9 mouse cellular contexts compared by ENCODE assay signal in genomic region chr12:69158366-69158764, GRCm38 (mm10). TPM values are rescaled to one million over a fixed set of nuclear protein-coding genes. Genes with fewer than 3 reads are reported as not detected.
DNase-seq lines count a peak whose midpoint lies in the region; ATAC-seq and TF ChIP-seq lines count a peak whose summit lies in the region.
"Had no signal": no experiment of that assay in that cellular context is flagged by ENCODE, and none has a peak within 500 bp of the region (broad histone marks: within the 10 kb centered on the region; RNA-seq: fewer than 3 reads in every experiment).

No protein-coding gene starts in this region.

- H3K9ac ChIP-seq in heart, embryonic 11.5 days (ENCODE audit: low read depth, low read length) = peak overlapping the region; percentile 95
- peak overlapping the region; percentile 84 for H3K9ac ChIP-seq in forebrain, embryonic 16.5 days (replicated peaks; ENCODE audit: low read depth, low read length)

- peak overlapping the region; percentile 79 for H3K4me3 ChIP-seq in heart, embryonic 11.5 days (ENCODE audit: low read depth, low read length)
- H3K4me3 ChIP-seq in G1E (ENCODE audit: low read depth, low read length) = peak overlapping the region; percentile 78
- H3K4me3 ChIP-seq in forebrain, embryonic 16.5 days (replicated peaks; ENCODE audit: low read length) = peak overlapping the region; percentile 73
- H3K4me3 ChIP-seq in megakaryocyte, embryonic 14.5 days (replicated peaks) = peak overlapping the region; percentile 96

- peaks cover 18% of the 10 kb centered on the region for H3K36me3 ChIP-seq in heart, embryonic 11.5 days (ENCODE audit: control insufficient read depth, insufficient read depth, low read length)
- H3K36me3 ChIP-seq in G1E (replicated peaks) = peaks cover 35% of the 10 kb centered on the region
- peaks cover 13% of the 10 kb centered on the region for H3K36me3 ChIP-seq in forebrain, embryonic 16.5 days (ENCODE audit: control insufficient read depth, insufficient read depth)
- H3K36me3 ChIP-seq in megakaryocyte, embryonic 14.5 days (replicated peaks; ENCODE audit: low read length) = peaks cover 27% of the 10 kb centered on the region

- peak; percentile 4; the same call in 1 of the 2 replicates for ATAC-seq in heart, embryonic 11.5 days (replicated peaks; ENCODE audit: insufficient number of reproducible peaks, low FRiP score, low TSS enrichment)
- no peak; the same call in 1 of the 2 replicates for ATAC-seq in G1E (ENCODE audit: extremely low read depth, insufficient number of reproducible peaks, low FRiP score, poor library complexity, severe bottlenecking)
- no peak for ATAC-seq in forebrain, embryonic 16.5 days

- under 1% methylated on average over 19 of the region's 19 CpGs for WGBS in heart, embryonic 11.5 days (ENCODE audit: insufficient replicate concordance)
- WGBS in forebrain, embryonic 16.5 days = under 1% methylated on average over 19 of the region's 19 CpGs

- no peaks in the 10 kb centered on the region for H3K27me3 ChIP-seq in heart, embryonic 11.5 days (ENCODE audit: control insufficient read depth, insufficient read depth, low read length)
- no peaks in the 10 kb centered on the region for H3K27me3 ChIP-seq in G1E (ENCODE audit: insufficient read depth, low read length)
- no peaks in the 10 kb centered on the region for H3K27me3 ChIP-seq in forebrain, embryonic 16.5 days (replicated peaks; ENCODE audit: control insufficient read depth, insufficient read depth, low read length)
- H3K27me3 ChIP-seq in megakaryocyte, embryonic 14.5 days (replicated peaks) = no peaks in the 10 kb centered on the region

- no peak for TF ChIP-seq CTCF in G1E (IDR thresholded peaks at IDR 0.05; ENCODE audit: low read depth, low read length)

- no peaks in the 10 kb centered on the region for H3K9me3 ChIP-seq in heart, embryonic 11.5 days (replicated peaks; ENCODE audit: control insufficient read depth, low read length)
- no peaks in the 10 kb centered on the region for H3K9me3 ChIP-seq in G1E (replicated peaks)
- H3K9me3 ChIP-seq in forebrain, embryonic 16.5 days (ENCODE audit: control insufficient read depth, low read length) = no peaks in the 10 kb centered on the region
- H3K9me3 ChIP-seq in megakaryocyte, embryonic 14.5 days = no peaks in the 10 kb centered on the region

- peak overlapping the region; percentile 74 for H3K4me2 ChIP-seq in heart, embryonic 11.5 days
- H3K4me2 ChIP-seq in forebrain, embryonic 16.5 days (ENCODE audit: low read length) = peak overlapping the region; percentile 74

- DNase-seq in heart, postnatal 36 days = no peak
- DNase-seq in G1E (ENCODE audit: low spot score) = no peak
- no peak for DNase-seq in layer of hippocampus, postnatal 36 days
- no peak for DNase-seq in cerebellum, postnatal 4 days (ENCODE audit: low spot score in 2 of 2)
- DNase-seq in kidney, postnatal 36 days = no peak

- peak overlapping the region; percentile 91 for H3K27ac ChIP-seq in heart, embryonic 11.5 days (ENCODE audit: low read depth, low read length)
- peak overlapping the region; percentile 93 for H3K27ac ChIP-seq in forebrain, embryonic 16.5 days (ENCODE audit: low read length)

- intact Hi-C loops in heart, postnatal 36 days (cut with DNase I) = no loop called here

- 0 out of 2 replicates have a peak, but pooled peaks cover 3% of the 10 kb centered on the region for H3K4me1 ChIP-seq in heart, embryonic 11.5 days (ENCODE audit: control insufficient read depth, insufficient read depth, low read length)
- H3K4me1 ChIP-seq in G1E (ENCODE audit: insufficient read depth, low read depth, low read length) = peaks cover 22% of the 10 kb centered on the region
- H3K4me1 ChIP-seq in forebrain, embryonic 16.5 days (replicated peaks; ENCODE audit: control insufficient read depth, insufficient read depth, low read length) = peaks cover 9% of the 10 kb centered on the region
- peaks cover 19% of the 10 kb centered on the region; the same call in 1 of the 2 replicates for H3K4me1 ChIP-seq in megakaryocyte, embryonic 14.5 days

RNA-seq across cellular contexts. Expression of gene Rps29, which starts 0.6 kb away (rescaled TPM):
- 1,249 and 1,400 TPM in 2 replicates for polyA plus RNA-seq in heart, embryonic 11.5 days (2014; fragmentation: Nextera tagmentation; extraction: Ambion mirVana)
- 1,000 to 10,000 TPM; 1,412 to 1,495 TPM for total RNA-seq in heart, postnatal 36 days (2021)
- total RNA-seq in G1E (2014; fragmentation: Nextera tagmentation) = 861 and 936 TPM in 2 replicates
- total RNA-seq in G1E (2017) = 3,601 and 5,070 TPM in 2 replicates
- polyA plus RNA-seq in G1E (2012) = 542 and 2,773 TPM in 2 replicates
- 987 and 1,101 TPM in 2 replicates for polyA plus RNA-seq in forebrain, embryonic 16.5 days (2015; fragmentation: Nextera tagmentation; extraction: Ambion mirVana)
- 250 and 1,840 TPM in 2 replicates for polyA plus RNA-seq in megakaryocyte, embryonic 14.5 days (2012; ENCODE audit: insufficient read depth, low replicate concordance)
- total RNA-seq in layer of hippocampus, postnatal 36 days (2021) = 1,000 to 10,000 TPM; 1,096 to 1,116 TPM

RNA-seq across cellular contexts. Expression of gene Lrr1, which starts 10.2 kb away (rescaled TPM):
- polyA plus RNA-seq in heart, embryonic 11.5 days (2014; fragmentation: Nextera tagmentation; extraction: Ambion mirVana) = 17.1 and 20.8 TPM in 2 replicates
- not detected for total RNA-seq in heart, postnatal 36 days (2021)
- total RNA-seq in G1E (2014; fragmentation: Nextera tagmentation) (36.2 and 44.2 TPM in 2 replicates), G1E (2017) (17.8 and 19.4 TPM in 2 replicates)
- 45.0 and 56.6 TPM in 2 replicates for polyA plus RNA-seq in G1E (2012)
- 9.7 and 11.4 TPM in 2 replicates for polyA plus RNA-seq in forebrain, embryonic 16.5 days (2015; fragmentation: Nextera tagmentation; extraction: Ambion mirVana)
- 14.7 TPM in 1 of 2 replicates, not detected in the other for polyA plus RNA-seq in megakaryocyte, embryonic 14.5 days (2012; ENCODE audit: insufficient read depth, low replicate concordance)
- total RNA-seq in layer of hippocampus, postnatal 36 days (2021) = not detected
- total RNA-seq: neutrophil, adult 5-6 weeks had no signal

RNA-seq across cellular contexts. Expression of gene Rpl36al, which starts 25.5 kb away (rescaled TPM):
- polyA plus RNA-seq in heart, embryonic 11.5 days (2014; fragmentation: Nextera tagmentation; extraction: Ambion mirVana) = 539 and 559 TPM in 2 replicates
- 100 to 1,000 TPM; 206 to 211 TPM for total RNA-seq in heart, postnatal 36 days (2021)
- 229 and 258 TPM in 2 replicates for total RNA-seq in G1E (2014; fragmentation: Nextera tagmentation)
- 1,699 and 1,905 TPM in 2 replicates for total RNA-seq in G1E (2017)
- polyA plus RNA-seq in G1E (2012) = 83.2 and 113 TPM in 2 replicates
- polyA plus RNA-seq in forebrain, embryonic 16.5 days (2015; fragmentation: Nextera tagmentation; extraction: Ambion mirVana) = 289 and 292 TPM in 2 replicates
- polyA plus RNA-seq in megakaryocyte, embryonic 14.5 days (2012; ENCODE audit: insufficient read depth, low replicate concordance) = 6.9 and 62.3 TPM in 2 replicates
- total RNA-seq in layer of hippocampus, postnatal 36 days (2021) = 100 to 1,000 TPM; 186 to 194 TPM

RNA-seq across cellular contexts. Expression of gene Mgat2, which starts 25.6 kb away (rescaled TPM):
- polyA plus RNA-seq in heart, embryonic 11.5 days (2014; fragmentation: Nextera tagmentation; extraction: Ambion mirVana) = 35.3 and 37.3 TPM in 2 replicates
- 10 to 100 TPM; 18.8 to 20.6 TPM for total RNA-seq in heart, postnatal 36 days (2021)
- 107 and 112 TPM in 2 replicates for total RNA-seq in G1E (2014; fragmentation: Nextera tagmentation)
- 118 and 119 TPM in 2 replicates for total RNA-seq in G1E (2017)
- polyA plus RNA-seq in G1E (2012) = 50.7 and 61.0 TPM in 2 replicates
- polyA plus RNA-seq in forebrain, embryonic 16.5 days (2015; fragmentation: Nextera tagmentation; extraction: Ambion mirVana) = 32.6 and 37.8 TPM in 2 replicates
- polyA plus RNA-seq in megakaryocyte, embryonic 14.5 days (2012; ENCODE audit: insufficient read depth, low replicate concordance) = 21.6 and 30.4 TPM in 2 replicates
- 10 to 100 TPM; 27.0 to 29.3 TPM for total RNA-seq in layer of hippocampus, postnatal 36 days (2021)

RNA-seq across cellular contexts. Expression of gene Gm49383, which starts 38.5 kb away (rescaled TPM):
- 19.0 and 20.9 TPM in 2 replicates for polyA plus RNA-seq in heart, embryonic 11.5 days (2014; fragmentation: Nextera tagmentation; extraction: Ambion mirVana)
- 1 to 10 TPM; 2.6 to 3.6 TPM for total RNA-seq in heart, postnatal 36 days (2021)
- total RNA-seq in G1E (2014; fragmentation: Nextera tagmentation) (33.0 and 34.5 TPM in 2 replicates), G1E (2017) (56.1 and 82.2 TPM in 2 replicates)
- 75.5 and 90.8 TPM in 2 replicates for polyA plus RNA-seq in G1E (2012)
- polyA plus RNA-seq in forebrain, embryonic 16.5 days (2015; fragmentation: Nextera tagmentation; extraction: Ambion mirVana) = 20.0 and 23.6 TPM in 2 replicates
- 5.9 and 6.8 TPM in 2 replicates for polyA plus RNA-seq in megakaryocyte, embryonic 14.5 days (2012; ENCODE audit: insufficient read depth, low replicate concordance)
- total RNA-seq in layer of hippocampus, postnatal 36 days (2021) = 1 to 10 TPM; 5.7 to 5.9 TPM
